In the genomic region with DNA sequence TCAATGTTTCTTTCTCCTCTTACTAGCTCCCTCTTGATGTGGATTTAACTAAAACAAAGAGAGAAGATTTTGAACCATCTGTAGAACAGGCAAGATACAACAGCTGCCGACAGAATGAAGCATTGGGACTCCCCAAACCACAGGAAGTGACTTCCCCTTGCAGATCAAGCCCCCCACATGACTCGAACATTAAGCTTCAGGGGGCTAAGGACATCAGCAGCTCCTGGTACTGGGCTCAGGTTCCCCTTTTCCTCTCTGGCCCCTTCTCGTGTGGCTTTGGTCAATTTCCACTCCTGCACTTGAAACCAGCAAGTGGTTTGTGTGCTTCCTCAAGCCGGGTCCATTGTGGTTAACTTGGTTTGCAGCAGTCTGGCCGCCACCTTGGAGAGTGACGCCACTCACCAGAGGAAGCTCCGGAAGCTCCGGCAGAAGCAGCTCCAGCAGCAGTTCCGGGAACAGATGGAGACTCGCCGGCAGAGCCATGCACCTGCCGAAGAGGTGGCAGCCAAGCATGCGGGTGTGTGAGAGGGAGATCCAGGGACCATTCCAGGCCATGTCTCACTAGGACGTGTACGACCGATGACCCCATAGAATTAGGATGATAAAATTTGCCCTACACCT, we compare ENCODE assay signal across 9 mouse cellular contexts. TPM values are rescaled to one million over a fixed set of nuclear protein-coding genes. Genes with fewer than 3 reads are reported as not detected.
DNase-seq lines count a peak whose midpoint lies in the region; ATAC-seq and TF ChIP-seq lines count a peak whose summit lies in the region.
"Had no signal": no experiment of that assay in that cellular context is flagged by ENCODE, and none has a peak within 500 bp of the region (broad histone marks: within the 10 kb centered on the region; RNA-seq: fewer than 3 reads in every experiment).

No protein-coding gene starts in this region.

- H3K9me3 ChIP-seq in heart, embryonic 10.5 days = no peaks in the 10 kb centered on the region
- H3K9me3 ChIP-seq in liver, postnatal 0 days (ENCODE audit: low read length) = no peaks in the 10 kb centered on the region
- no peaks in the 10 kb centered on the region for H3K9me3 ChIP-seq in limb, embryonic 10.5 days (replicated peaks)
- no peaks in the 10 kb centered on the region for H3K9me3 ChIP-seq in hindbrain, embryonic 12.5 days (replicated peaks)

- H3K4me2 ChIP-seq in liver, postnatal 0 days (ENCODE audit: low read depth, low read length) = no peak overlapping the region
- no peak overlapping the region for H3K4me2 ChIP-seq in hindbrain, embryonic 12.5 days (replicated peaks)

- WGBS in heart, embryonic 10.5 days = 87% methylated on average over 16 of the region's 16 CpGs
- whole genome bisulfite sequencing in bone marrow, adult 2 months = 11% methylated on average over 16 of the region's 16 CpGs
- 46% methylated on average over 16 of the region's 16 CpGs for WGBS in liver, postnatal 0 days (ENCODE audit: insufficient replicate concordance)
- 89% methylated on average over 16 of the region's 16 CpGs for WGBS in limb, embryonic 10.5 days
- 92% methylated on average over 16 of the region's 16 CpGs for WGBS in hindbrain, embryonic 12.5 days

- intact Hi-C loops in heart, postnatal 36 days (cut with DNase I) = no loop called here

- peaks cover 81% of the 10 kb centered on the region for H3K36me3 ChIP-seq in heart, embryonic 10.5 days
- peaks cover 65% of the 10 kb centered on the region for H3K36me3 ChIP-seq in liver, postnatal 0 days (replicated peaks; ENCODE audit: insufficient read depth, low read length)
- peaks cover 90% of the 10 kb centered on the region for H3K36me3 ChIP-seq in limb, embryonic 10.5 days
- peaks cover 64% of the 10 kb centered on the region for H3K36me3 ChIP-seq in hindbrain, embryonic 12.5 days

- no peaks in the 10 kb centered on the region for H3K4me1 ChIP-seq in heart, embryonic 10.5 days
- peaks cover 8% of the 10 kb centered on the region; the same call in 1 of the 2 replicates for H3K4me1 ChIP-seq in bone marrow, adult 2 months (ENCODE audit: control insufficient read depth, insufficient read depth, low read length)
- H3K4me1 ChIP-seq in liver, postnatal 0 days (ENCODE audit: insufficient read depth) = peaks cover 7% of the 10 kb centered on the region
- no peaks in the 10 kb centered on the region for H3K4me1 ChIP-seq in limb, embryonic 10.5 days
- H3K4me1 ChIP-seq in hindbrain, embryonic 12.5 days = no peaks in the 10 kb centered on the region

- ATAC-seq in liver, postnatal 0 days = peak; percentile 47
- no peak for ATAC-seq in hindbrain, embryonic 12.5 days (ENCODE audit: low FRiP score)
- ATAC-seq: Patski had no signal

- peak; percentile 13; the same call in 1 of the 2 replicates for TF ChIP-seq POLR2A in bone marrow, adult 2 months (IDR thresholded peaks at IDR 0.05; ENCODE audit: borderline replicate concordance, control insufficient read depth, low read depth, low read length)

- TF ChIP-seq EP300 in liver, postnatal 0 days (IDR thresholded peaks at IDR 0.05; ENCODE audit: low read depth) = no peak

- H3K9ac ChIP-seq in liver, postnatal 0 days (replicated peaks) = no peak overlapping the region
- no peak overlapping the region for H3K9ac ChIP-seq in hindbrain, embryonic 12.5 days

- no peaks in the 10 kb centered on the region for H3K27me3 ChIP-seq in heart, embryonic 10.5 days (ENCODE audit: insufficient read depth, poor library complexity, severe bottlenecking)
- no peaks in the 10 kb centered on the region for H3K27me3 ChIP-seq in liver, postnatal 0 days (ENCODE audit: insufficient read depth, low read length)
- no peaks in the 10 kb centered on the region for H3K27me3 ChIP-seq in limb, embryonic 10.5 days (ENCODE audit: low read depth, poor library complexity, severe bottlenecking)
- no peaks in the 10 kb centered on the region for H3K27me3 ChIP-seq in hindbrain, embryonic 12.5 days
- H3K27me3 ChIP-seq: Patski had no signal

- H3K27ac ChIP-seq in heart, embryonic 10.5 days = no peak overlapping the region
- H3K27ac ChIP-seq in bone marrow, adult 2 months (ENCODE audit: control insufficient read depth, insufficient read depth, low read depth, low read length, poor library complexity) = peak overlapping the region; percentile 42; the same call in 1 of the 2 replicates
- H3K27ac ChIP-seq in liver, postnatal 0 days (ENCODE audit: low read depth) = no peak overlapping the region
- no peak overlapping the region for H3K27ac ChIP-seq in layer of hippocampus, adult 2 months
- no peak overlapping the region for H3K27ac ChIP-seq in limb, embryonic 10.5 days
- H3K27ac ChIP-seq in hindbrain, embryonic 12.5 days = no peak overlapping the region

- DNase-seq in heart, postnatal 36 days = peak; percentile 17 to 18
- DNase-seq in heart, embryonic 10.5 days (ENCODE audit: low spot score) = no peak
- peak; percentile 62 for DNase-seq in liver, postnatal 0 days
- peak; percentile 37 to 70 for DNase-seq in spleen, postnatal 4 days (ENCODE audit: low spot score in 2 of 2)
- DNase-seq in layer of hippocampus, adult 2 months (ENCODE audit: low spot score in 2 of 2) = no peak
- no peak for DNase-seq in limb, embryonic 10.5 days (ENCODE audit: low spot score)

- no peak overlapping the region for H3K4me3 ChIP-seq in heart, embryonic 10.5 days
- H3K4me3 ChIP-seq in bone marrow, adult 2 months (replicated peaks; ENCODE audit: control insufficient read depth, low read depth, low read length) = no peak overlapping the region
- H3K4me3 ChIP-seq in liver, postnatal 0 days (ENCODE audit: low read depth, low read length) = no peak overlapping the region
- no peak overlapping the region for H3K4me3 ChIP-seq in layer of hippocampus, adult 2 months
- H3K4me3 ChIP-seq in limb, embryonic 10.5 days = no peak overlapping the region
- H3K4me3 ChIP-seq in hindbrain, embryonic 12.5 days = no peak overlapping the region

- no peak for TF ChIP-seq CTCF in bone marrow, adult 2 months (IDR thresholded peaks at IDR 0.05; ENCODE audit: control insufficient read depth, insufficient read depth, low read length)
- no peak for TF ChIP-seq CTCF in liver, postnatal 0 days (IDR thresholded peaks at IDR 0.05; ENCODE audit: low read depth)
- TF ChIP-seq CTCF in layer of hippocampus, adult 2 months (conservative IDR thresholded peaks at IDR 0.05) = no peak

RNA-seq across cellular contexts. Expression of gene Rad52, which starts 16.2 kb away (rescaled TPM):
- total RNA-seq in heart, postnatal 36 days (2021) = 10 to 100 TPM; 11.1 to 12.8 TPM
- 13.5 and 16.5 TPM in 2 replicates for polyA plus RNA-seq in heart, embryonic 10.5 days (2016; fragmentation: Nextera tagmentation; extraction: Ambion mirVana)
- 10.4 and 25.2 TPM in 2 replicates for polyA plus RNA-seq in bone marrow, adult 2 months (2011; ENCODE audit: insufficient read depth, insufficient read length, low replicate concordance, missing spikeins)
- 4.9 and 5.9 TPM in 2 replicates for polyA plus RNA-seq in liver, postnatal 0 days (2015; fragmentation: Nextera tagmentation; extraction: Ambion mirVana)
- 10 to 100 TPM; 45.4 to 49.7 TPM for total RNA-seq in layer of hippocampus, adult 2 months (2021)
- polyA plus RNA-seq in limb, embryonic 10.5 days (2016; fragmentation: Nextera tagmentation; extraction: Ambion mirVana) = 25.6 and 25.9 TPM in 2 replicates
- polyA plus RNA-seq in hindbrain, embryonic 12.5 days (2016; fragmentation: Nextera tagmentation; extraction: Ambion mirVana) = 22.1 and 23.5 TPM in 2 replicates

Comparison
In these comparisons a context has a peak if more than half of its experiments do, and no peak if none do; other contexts are left out.
1. DNase-seq: peak in heart, postnatal 36 days (2 of 2), liver, postnatal 0 days (single experiment) and spleen, postnatal 4 days (2 of 2); none in heart, embryonic 10.5 days (single experiment), layer of hippocampus, adult 2 months (0 of 2) and limb, embryonic 10.5 days (single experiment).